Mouse (Mus musculus): ENCODE measurements around the gene 1700086D15Rik.

DNA sequence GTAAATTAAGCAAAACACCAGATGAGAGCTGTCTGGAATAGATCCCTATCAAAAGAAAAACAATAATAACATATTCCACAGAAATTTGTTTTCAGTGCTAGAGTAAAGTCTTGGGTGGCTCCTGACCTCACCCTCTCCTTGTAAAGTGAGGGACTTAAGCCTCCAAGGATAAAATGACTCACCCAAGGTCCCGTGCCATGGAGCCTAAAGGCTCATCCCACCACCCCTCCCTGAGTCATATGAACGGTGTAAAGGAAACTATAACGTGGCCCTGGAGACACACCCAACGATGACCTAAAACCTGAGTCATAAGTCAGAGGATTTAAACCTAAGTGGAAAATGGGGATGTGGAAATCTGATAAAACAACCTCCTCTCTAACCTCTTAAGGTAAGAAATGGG is 31.0 kb downstream of the 1700086D15Rik start:
- TF ChIP-seq CTCF (IDR thresholded peaks at IDR 0.05; ENCODE audit: borderline replicate concordance, extremely low read depth, insufficient read depth, insufficient read length) (no peak), POLR2A (IDR thresholded peaks at IDR 0.05; ENCODE audit: borderline replicate concordance, extremely low read depth, insufficient read depth, insufficient read length, poor library complexity, severe bottlenecking) (no peak)

All from brain, embryonic 14.5 days (tissue).